Mouse (Mus musculus) ES-E14 (cell line): ENCODE data around the gene Eif4ebp2. TPM values are rescaled to one million over a fixed set of nuclear protein-coding genes. Genes with fewer than 3 reads are reported as not detected.

ENCODE experiments used
- DNase-seq: peaks from one replicate; pipeline ENCODE4 v3.0.0-alpha.2; 2013; ENCODE audit warnings: low read depth, low spot score
- H3K27ac ChIP-seq: 2 replicates; pipeline ENCODE4 v1.5.1; 2012; ENCODE audit warnings: low read depth, mild to moderate bottlenecking, low read length, moderate library complexity, mixed read lengths; ENCODE audit not compliant: poor library complexity, insufficient read depth, severe bottlenecking
- H3K36me3 ChIP-seq: 2 replicates; pipeline ENCODE4 v1.6.1; 2012; ENCODE audit warnings: mild to moderate bottlenecking, low read length, moderate library complexity, mixed read lengths; ENCODE audit not compliant: control insufficient read depth, poor library complexity, insufficient read depth, severe bottlenecking
- H3K4me1 ChIP-seq, 2 experiments: fragments of 150-350 bp in 1 of 2; sonication (generic) in 1 of 2; 2 replicates each; pipeline ENCODE4 v1.6.1; 2012; ENCODE audit warnings: low read length in 2 of 2, mild to moderate bottlenecking in 1 of 2, mixed read lengths in 1 of 2; ENCODE audit not compliant: control insufficient read depth in 2 of 2, insufficient read depth in 2 of 2, poor library complexity in 1 of 2
- H3K4me3 ChIP-seq, 2 experiments: fragments of 150-350 bp in 1 of 2; sonication (generic) in 1 of 2; 2 replicates each; pipeline ENCODE4 v1.5.1; 2012; ENCODE audit warnings: low read length in 2 of 2, low read depth in 1 of 2, mild to moderate bottlenecking in 1 of 2, mixed read lengths in 1 of 2; ENCODE audit not compliant: insufficient read depth in 1 of 2, poor library complexity in 1 of 2, severe bottlenecking in 1 of 2
- H3K9ac ChIP-seq: 2 replicates; pipeline ENCODE4 v1.6.1; 2012; ENCODE audit warnings: low read depth, mild to moderate bottlenecking, low read length, mixed read lengths; ENCODE audit not compliant: poor library complexity, insufficient read depth, severe bottlenecking
- H3K9me3 ChIP-seq: fragments of 150-350 bp; sonication (generic); 2 replicates; pipeline ENCODE4 v1.6.1; 2012; ENCODE audit warnings: low read depth, mild to moderate bottlenecking, low read length; ENCODE audit not compliant: control insufficient read depth, insufficient read depth
- CHD2 ChIP-seq: IDR thresholded peaks from 2 replicates; pipeline ENCODE4 v1.6.1; 2014; ENCODE audit warnings: mild to moderate bottlenecking, low read depth, low read length, inconsistent platforms
- HCFC1 ChIP-seq: IDR thresholded peaks from 2 replicates; pipeline ENCODE4 v1.6.1; 2012; ENCODE audit warnings: low read length, inconsistent platforms, borderline replicate concordance; ENCODE audit not compliant: insufficient read depth
- MAFK ChIP-seq: IDR thresholded peaks from 2 replicates; pipeline ENCODE4 v1.6.1; 2014; ENCODE audit warnings: mild to moderate bottlenecking, low read depth, low read length, inconsistent platforms; ENCODE audit not compliant: insufficient read depth
- ZC3H11A ChIP-seq: IDR thresholded peaks from 2 replicates; pipeline ENCODE4 v1.6.1; 2012; ENCODE audit warnings: low read depth, mild to moderate bottlenecking, inconsistent platforms, low read length, borderline replicate concordance
- ZNF384 ChIP-seq: IDR thresholded peaks from 2 replicates; pipeline ENCODE4 v1.6.1; 2012; ENCODE audit warnings: low read depth, low read length, inconsistent platforms
- in situ Hi-C, 2 experiments: fragments of 600-800 bp; cut with MboI; formaldehyde crosslinking; loops; one replicate each; pipeline ENCODE4 v1.15.1; 2025; ENCODE audit warnings: low sequenced_read_pairs in 2 of 2, inconsistent platforms in 1 of 2; ENCODE audit not compliant: unreplicated experiment in 2 of 2
- total RNA-seq: library from RNA; depleted of rRNA; stranded (reverse); fragments of 300-350 nt; gene quantifications from 2 replicates; pipeline ENCODE4 v1.2.3, GENCODE M21; 2012

Gene Eif4ebp2
- total RNA-seq, 1 experiment = 32.3 TPM

DNA sequence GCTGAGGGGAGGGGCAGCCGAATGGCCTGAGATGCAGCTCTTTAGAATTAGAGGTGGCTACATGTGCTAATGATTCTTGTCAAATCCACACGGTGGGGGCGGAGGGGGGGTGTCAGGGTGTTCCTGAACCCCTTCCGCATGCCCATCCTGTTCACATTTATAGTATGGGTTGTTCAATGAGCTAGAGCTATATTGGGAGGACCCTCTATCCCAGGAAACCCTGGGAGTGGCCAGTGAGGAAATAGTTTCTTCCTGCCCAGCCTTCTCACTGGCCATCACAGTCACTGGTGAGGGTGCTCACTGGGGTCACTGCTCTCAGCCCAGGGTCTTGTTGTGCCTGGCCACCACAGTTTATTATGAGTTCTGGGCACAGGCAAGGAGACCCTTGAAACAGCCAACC, 32.5 kb downstream of the Eif4ebp2 start:
- no peak for TF ChIP-seq MAFK
- 0 out of 2 replicates have a peak, but pooled peaks have one; percentile 7 for TF ChIP-seq CHD2
- H3K4me1 ChIP-seq = peaks cover 0 to 15% of the 10 kb centered on the region in 2 experiments
- no peak for DNase-seq
- peak overlapping the region; percentile 92 to 93 for H3K4me3 ChIP-seq
- in situ Hi-C loops = no loop called here
- H3K9ac ChIP-seq = peak overlapping the region; percentile 88
- no peak overlapping the region for H3K27ac ChIP-seq
- H3K9me3 ChIP-seq = no peaks in the 10 kb centered on the region
- peaks cover 38% of the 10 kb centered on the region for H3K36me3 ChIP-seq

DNA sequence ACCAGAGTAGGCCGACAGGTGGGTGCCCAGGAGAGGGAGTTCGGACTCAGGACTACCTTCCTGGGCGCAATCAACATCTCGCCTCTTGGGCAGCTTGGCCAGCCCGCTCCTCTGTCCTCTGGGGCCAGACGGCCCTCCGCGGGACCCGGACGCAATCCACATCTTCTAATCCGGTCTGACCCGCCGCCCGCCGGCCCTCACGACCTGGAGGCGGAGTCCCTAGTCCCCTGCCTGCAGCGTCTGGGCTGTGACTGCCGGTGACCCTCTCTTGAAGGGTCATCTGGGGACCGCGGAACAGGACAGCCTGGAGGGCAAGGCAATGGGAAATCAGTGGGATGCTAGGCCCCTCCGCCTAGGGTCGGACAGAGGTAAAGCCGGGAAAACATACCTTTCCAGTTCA, 33.3 kb downstream of the Eif4ebp2 start:
- DNase-seq = no peak
- in situ Hi-C loops = no loop called here
- no peak for TF ChIP-seq HCFC1
- TF ChIP-seq CHD2 = no peak
- TF ChIP-seq MAFK = no peak
- TF ChIP-seq ZNF384 = no peak
- no peak for TF ChIP-seq ZC3H11A
- no peaks in the 10 kb centered on the region for H3K9me3 ChIP-seq
- peak overlapping the region; percentile 88 for H3K9ac ChIP-seq
- peak overlapping the region; percentile 84 for H3K27ac ChIP-seq
- H3K4me3 ChIP-seq = peak overlapping the region; percentile 92 to 93
- peaks cover 31% of the 10 kb centered on the region for H3K36me3 ChIP-seq
- H3K4me1 ChIP-seq = peaks cover 2 to 15% of the 10 kb centered on the region in 2 experiments

GRCm38 (mm10) chr10:61418131-61418900, 34.1 kb downstream of the Eif4ebp2 start:
- H3K9me3 ChIP-seq = no peaks in the 10 kb centered on the region
- peaks cover 22% of the 10 kb centered on the region for H3K36me3 ChIP-seq
- in situ Hi-C loops = no loop called here
- H3K4me3 ChIP-seq = peak overlapping the region; percentile 92 to 93
- H3K27ac ChIP-seq = peak overlapping the region; percentile 96
- H3K4me1 ChIP-seq = peaks cover 4 to 16% of the 10 kb centered on the region in 2 experiments
- H3K9ac ChIP-seq = peak overlapping the region; percentile 88
- peak; percentile 77 for DNase-seq
- no peak for TF ChIP-seq ZC3H11A
- TF ChIP-seq MAFK = no peak
- TF ChIP-seq ZNF384 = no peak

DNA sequence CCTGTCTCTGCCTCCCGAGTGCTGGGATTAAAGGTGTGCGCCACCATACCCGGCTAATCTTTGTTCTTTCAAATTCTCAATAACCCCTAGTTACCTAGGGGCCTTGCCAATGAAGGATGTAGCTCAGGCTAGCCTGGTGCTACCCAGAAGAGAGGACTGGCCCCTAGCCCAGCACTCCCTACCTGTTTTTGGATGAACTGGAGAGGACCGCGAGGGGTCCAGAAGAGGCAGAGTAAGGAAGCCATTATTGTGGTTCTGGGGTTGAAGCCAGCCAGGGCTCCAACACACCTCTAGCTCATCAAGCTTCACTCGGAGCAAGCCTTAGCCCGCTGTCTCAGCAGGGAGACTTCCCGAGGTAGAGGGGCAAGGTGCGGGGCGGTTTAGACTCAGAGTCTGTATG, 34.8 kb downstream of the Eif4ebp2 start, which contains the start of gene Nodal:
Gene Nodal (plus strand): TSS at position 301 of the 400 bp plus-strand sequence.
- H3K36me3 ChIP-seq = peaks cover 16% of the 10 kb centered on the region; the same call in 1 of the 2 replicates
- H3K9me3 ChIP-seq = no peaks in the 10 kb centered on the region
- TF ChIP-seq ZC3H11A (no peak), ZNF384 (no peak), HCFC1 (no peak), CHD2 (no peak), MAFK (no peak)
- peaks cover 4 to 15% of the 10 kb centered on the region in 2 experiments for H3K4me1 ChIP-seq
- no peak for DNase-seq
- peak within 1 kb of the TSS; percentile 88 for H3K9ac ChIP-seq
- in situ Hi-C loops = no loop called here
- peak within 1 kb of the TSS; percentile 92 to 93 for H3K4me3 ChIP-seq
- H3K27ac ChIP-seq = peak within 1 kb of the TSS; percentile 100
